Mouse (Mus musculus) embryonic fibroblast, embryonic 13.5 days (primary cell): ENCODE results near the gene Arfip1. TPM values are rescaled to one million over a fixed set of nuclear protein-coding genes. Genes with fewer than 3 reads are reported as not detected.
A peak's percentile ranks its signal among the peaks of the same experiment; 100 is the strongest.

ENCODE experiments used
- H3K27ac ChIP-seq: 2 replicates; pipeline ENCODE4 v1.5.1; 2012; ENCODE audit warnings: low read length, control low read depth, inconsistent platforms; ENCODE audit not compliant: insufficient read depth
- H3K4me1 ChIP-seq: 2 replicates; pipeline ENCODE4 v1.6.1; 2011; ENCODE audit warnings: low read length; ENCODE audit not compliant: control insufficient read depth, insufficient read depth
- H3K4me3 ChIP-seq: 2 replicates; pipeline ENCODE4 v1.5.1; 2011; ENCODE audit warnings: mild to moderate bottlenecking, control low read depth, low read length; ENCODE audit not compliant: insufficient read depth
- CTCF ChIP-seq: IDR thresholded peaks from 2 replicates; pipeline ENCODE4 v1.5.1; 2011; ENCODE audit warnings: mild to moderate bottlenecking, control low read depth, low read length, moderate library complexity, borderline replicate concordance; ENCODE audit not compliant: insufficient read depth
- POLR2A ChIP-seq: IDR thresholded peaks from 2 replicates; pipeline ENCODE4 v1.6.1; 2011; ENCODE audit warnings: low read depth, mild to moderate bottlenecking, control low read depth, low read length, moderate library complexity
- polyA plus RNA-seq: library from polyadenylated mRNA; stranded (reverse); fragments of >200 nt; gene quantifications from 2 replicates; pipeline ENCODE4 v1.2.4, GENCODE M21; 2011; ENCODE audit warnings: low read depth; ENCODE audit not compliant: missing spikeins, insufficient read length

The Arfip1 gene
- 91.8 and 97.4 TPM in 2 replicates for polyA plus RNA-seq

- H3K27ac ChIP-seq: peak within 1 kb of the TSS; percentile 94
- H3K4me3 ChIP-seq: peak within 1 kb of the TSS; percentile 89
- TF ChIP-seq POLR2A (peak; percentile 66), CTCF (no peak)
- H3K4me1 ChIP-seq: peaks cover 6% of the 10 kb centered on the region
These were observed at the start of gene Arfip1 for GRCm38 (mm10) chr3:84582023-84582912. Arfip1 (minus strand) TSS chr3:84582625.

DNA sequence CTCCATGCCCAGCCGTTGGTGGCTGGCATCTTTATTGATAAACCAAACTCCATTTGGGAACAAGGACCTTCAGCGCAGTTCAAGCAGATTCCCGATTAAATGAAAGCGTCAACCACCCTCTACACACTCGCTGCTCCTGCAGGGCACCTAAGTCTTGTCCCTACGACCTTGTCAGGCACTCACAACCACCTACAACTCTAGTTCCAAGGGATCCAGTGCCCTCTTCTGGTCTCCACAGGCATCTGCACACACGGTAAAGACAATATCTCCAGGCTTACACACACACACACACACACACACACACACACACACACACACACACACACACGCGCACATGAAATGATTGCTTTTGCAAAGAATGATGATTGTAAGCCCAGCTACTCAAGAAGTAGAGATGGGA is 49.2 kb upstream of the Arfip1 start:
- Histone ChIP-seq H3K4me1 (no peaks in the 10 kb centered on the region), H3K27ac (no peak overlapping the region), H3K4me3 (no peak overlapping the region)
- TF ChIP-seq POLR2A (no peak), CTCF (no peak)

- no peak overlapping the region for H3K27ac ChIP-seq
- no peaks in the 10 kb centered on the region for H3K4me1 ChIP-seq
- no peak for TF ChIP-seq POLR2A
- no peak for TF ChIP-seq CTCF
- no peak overlapping the region for H3K4me3 ChIP-seq
These were observed 39.6 kb upstream of the Arfip1 start for GRCm38 (mm10) chr3:84622026-84622425.

- TF ChIP-seq CTCF (no peak), POLR2A (no peak)
- Histone ChIP-seq H3K27ac (no peak overlapping the region), H3K4me1 (no peaks in the 10 kb centered on the region), H3K4me3 (no peak overlapping the region)
These were observed 37.3 kb upstream of the Arfip1 start for GRCm38 (mm10) chr3:84619725-84620124.

DNA sequence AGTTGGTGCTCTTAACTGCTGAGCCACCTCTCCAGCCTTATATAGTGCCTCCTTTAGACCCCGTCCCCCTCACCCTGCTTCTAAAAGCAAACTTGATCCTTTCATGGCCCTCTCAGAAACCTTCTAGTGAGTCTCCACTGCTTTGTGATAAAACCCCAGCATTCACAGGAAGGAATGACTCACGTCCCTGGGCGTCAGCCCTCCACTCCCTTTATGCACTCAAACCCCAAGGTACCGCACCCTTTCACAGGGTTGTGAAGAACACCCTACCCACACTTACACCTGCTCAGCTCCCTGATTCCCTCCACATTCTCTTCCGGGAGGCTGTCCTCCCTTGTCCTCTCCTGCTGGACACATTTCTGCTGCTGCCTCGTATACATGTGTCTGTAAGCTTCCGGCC is 36.6 kb upstream of the Arfip1 start:
- H3K4me1 ChIP-seq: no peaks in the 10 kb centered on the region
- H3K27ac ChIP-seq: no peak overlapping the region
- H3K4me3 ChIP-seq: no peak overlapping the region
- TF ChIP-seq CTCF: no peak

DNA sequence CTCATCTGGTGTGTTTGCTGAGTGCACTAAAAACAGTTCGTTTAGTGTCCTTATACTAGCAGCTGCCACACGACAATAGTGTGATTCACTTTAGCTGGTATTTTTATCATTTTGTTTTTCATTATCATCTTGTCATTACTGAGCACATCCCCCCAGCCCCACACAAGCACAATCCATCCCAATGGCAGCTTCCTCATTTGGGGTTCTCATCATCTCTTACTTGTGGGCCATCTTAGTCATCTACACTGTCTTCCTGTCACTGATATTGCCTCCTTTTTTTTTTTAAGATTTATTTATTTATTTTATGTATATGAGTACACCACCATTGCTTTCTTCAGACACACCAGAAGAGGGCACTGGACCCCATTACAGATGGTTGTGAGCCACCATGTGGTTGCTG is 36.2 kb upstream of the Arfip1 start:
- no peaks in the 10 kb centered on the region for H3K4me1 ChIP-seq
- TF ChIP-seq POLR2A: no peak
- no peak for TF ChIP-seq CTCF
- no peak overlapping the region for H3K27ac ChIP-seq
- H3K4me3 ChIP-seq: no peak overlapping the region

DNA sequence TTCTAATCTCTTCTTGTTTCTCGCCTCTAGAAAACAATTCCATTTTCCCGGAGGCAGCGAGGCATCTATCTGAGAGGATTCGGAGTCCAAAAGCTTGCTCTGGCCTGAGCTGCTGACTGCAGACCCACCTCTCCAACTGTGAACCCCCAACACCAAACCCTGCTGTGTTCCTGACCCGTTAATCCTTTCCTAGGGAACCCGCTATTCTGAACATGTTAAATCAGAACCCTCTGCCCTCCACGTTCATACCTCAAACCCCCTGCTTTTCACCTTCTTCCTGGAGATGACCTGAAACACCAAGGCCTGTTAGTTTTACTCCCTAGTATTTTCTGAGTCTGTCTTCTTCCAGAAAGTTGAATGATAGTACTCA is 33.4 kb upstream of the Arfip1 start:
- TF ChIP-seq POLR2A (no peak), CTCF (no peak)
- H3K4me3 ChIP-seq: no peak overlapping the region
- no peaks in the 10 kb centered on the region for H3K4me1 ChIP-seq
- no peak overlapping the region for H3K27ac ChIP-seq

DNA sequence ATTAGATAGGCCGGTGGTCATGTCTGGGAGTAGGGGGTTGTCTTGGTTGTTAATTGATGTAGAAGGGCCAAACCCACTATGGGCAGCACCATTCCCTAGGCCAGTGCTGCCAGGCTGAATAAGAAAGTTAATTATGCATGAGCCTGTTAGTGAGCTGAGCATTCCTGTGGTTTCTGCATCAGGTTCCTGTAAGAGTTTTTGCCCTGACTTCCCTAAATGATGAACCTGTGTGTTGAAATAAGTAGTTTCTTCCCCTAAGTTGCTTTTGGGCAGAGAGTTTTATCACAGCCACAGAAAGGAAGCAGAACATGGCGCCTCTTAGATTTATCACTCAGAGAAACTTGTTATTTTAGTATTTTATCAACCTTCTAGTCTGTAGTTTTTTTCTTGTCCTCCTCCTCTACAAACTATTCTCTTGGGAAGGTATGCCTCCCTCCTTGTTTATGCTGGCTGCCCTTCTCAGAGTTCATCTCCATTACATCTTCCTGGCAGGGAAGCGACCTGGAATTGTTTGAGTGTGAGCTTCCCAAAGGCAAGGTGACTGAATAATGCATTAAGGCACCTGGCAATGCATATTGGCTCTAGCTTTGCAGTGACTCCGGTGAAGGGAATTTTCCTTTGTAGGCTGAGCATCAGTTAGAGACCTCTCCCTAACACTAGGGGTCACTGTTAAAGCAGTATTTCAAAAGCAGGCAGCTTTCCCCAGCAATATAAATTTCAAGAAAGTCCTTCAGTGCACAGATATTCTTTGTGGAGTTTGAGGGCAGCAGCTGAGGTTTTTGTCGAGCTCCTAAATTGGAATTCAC is 32.8 kb upstream of the Arfip1 start:
- TF ChIP-seq POLR2A (no peak), CTCF (no peak)
- Histone ChIP-seq H3K27ac (no peak overlapping the region), H3K4me3 (no peak overlapping the region), H3K4me1 (no peaks in the 10 kb centered on the region)

DNA sequence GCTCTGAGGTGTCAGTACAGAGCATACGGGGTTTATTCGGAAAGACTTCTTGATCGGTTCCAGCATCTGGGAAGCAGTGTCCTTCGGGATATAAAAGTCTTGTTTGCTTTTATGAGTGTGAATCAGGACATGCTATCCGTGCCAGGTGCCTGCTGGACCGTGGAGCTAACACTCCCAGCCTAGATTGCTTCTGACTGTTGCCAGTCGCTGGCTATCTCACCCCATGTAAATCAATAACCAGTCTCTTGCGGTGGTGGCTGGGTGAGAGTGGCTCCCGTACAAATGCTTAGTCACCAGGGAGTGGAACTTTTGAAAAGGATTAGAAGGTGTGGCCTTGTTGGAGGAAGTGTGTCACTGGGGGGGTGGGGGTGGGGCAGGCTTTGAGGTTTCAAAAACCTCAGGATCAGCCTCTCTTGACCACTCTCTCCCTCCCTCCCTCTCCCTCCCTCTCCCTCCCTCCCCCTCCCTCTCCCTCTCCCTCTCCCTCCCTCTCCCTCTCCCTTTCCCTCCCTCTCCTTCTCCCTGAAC is 27.8 kb upstream of the Arfip1 start:
- Histone ChIP-seq H3K4me3 (no peak overlapping the region), H3K4me1 (no peaks in the 10 kb centered on the region)
- TF ChIP-seq CTCF (no peak), POLR2A (no peak)

More for the DNA sequence above, 27.8 kb upstream of the Arfip1 start:
- H3K27ac ChIP-seq: no peak overlapping the region
